Mouse (Mus musculus) E14TG2a.4 (cell line): ENCODE data around the gene Cog4.

Experiments used
- CTCF ChIP-seq: conservative IDR thresholded peaks from 2 replicates; pipeline ENCODE4 v1.5.1; 2014; ENCODE audit warnings: low read length
- NANOG ChIP-seq: IDR thresholded peaks from 2 replicates; pipeline ENCODE4 v1.6.1; 2014; ENCODE audit warnings: borderline replicate concordance, low read length, mixed read lengths

GRCm38 (mm10) chr8:110859651-110860501 is 13.5 kb downstream of the Cog4 start:
- no peak for TF ChIP-seq CTCF
- TF ChIP-seq NANOG: no peak
